Mouse (Mus musculus) gastrocnemius, postnatal 10 days (tissue): ENCODE data around the gene Hydin. TPM values are rescaled to one million over a fixed set of nuclear protein-coding genes. Genes with fewer than 3 reads are reported as not detected.

Source experiments
- DNase-seq: peaks from one replicate; pipeline ENCODE4 v3.0.0; 2021; ENCODE audit warnings: mixed read lengths
- microRNA-seq, 2 experiments: library from miRNA; unstranded; fragments of <30 nt; microRNA quantifications; one replicate each; pipeline ENCODE4 v1.2.0; 2021
- total RNA-seq, 2 experiments: library from RNA; stranded (reverse); gene quantifications; 2 replicates each; pipeline ENCODE4 v1.2.3; 2021

The Hydin gene
- total RNA-seq, 2 experiments from 2014 or later: 0.09 to 0.11 TPM

DNA sequence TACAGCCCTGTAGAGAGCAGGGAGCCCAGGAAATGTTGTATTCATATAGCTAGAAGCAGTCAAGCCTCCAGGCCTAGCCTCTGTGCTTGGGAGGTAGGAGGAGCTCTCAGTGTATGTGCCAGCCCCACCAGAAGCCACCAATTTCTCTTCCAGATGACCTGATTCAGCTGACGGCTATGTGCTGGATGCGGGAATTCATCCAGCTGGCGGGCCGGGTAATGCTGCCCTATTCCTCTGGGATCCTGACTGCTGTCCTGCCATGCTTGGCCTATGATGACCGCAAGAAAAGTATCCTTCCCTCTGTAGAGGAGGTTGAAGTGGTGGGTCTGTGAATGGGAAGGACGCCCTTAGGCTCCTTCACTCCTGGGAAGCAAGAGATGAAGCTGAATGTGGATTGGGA is 369.4 kb downstream of the Hydin start:
- no peak for DNase-seq

DNA sequence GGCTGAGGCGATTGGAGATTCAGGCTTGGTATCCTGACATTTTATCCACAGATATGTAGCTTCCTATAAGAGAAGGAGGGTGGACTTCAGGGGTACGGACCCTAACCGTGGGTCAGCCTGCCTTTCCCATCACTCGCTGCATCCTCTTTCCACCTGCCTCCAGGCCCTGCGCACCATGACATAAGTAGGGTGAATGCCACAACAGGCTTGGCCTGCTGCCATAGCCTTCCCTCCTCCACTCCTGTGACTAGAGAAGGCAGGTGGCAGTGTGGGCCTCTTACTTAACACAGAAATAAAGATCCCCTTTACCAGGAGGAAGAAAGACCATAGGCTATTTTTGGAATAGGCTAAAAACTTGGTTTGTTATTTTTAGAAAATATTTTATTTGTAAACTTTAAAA is 375.6 kb downstream of the Hydin start:
- DNase-seq: no peak

- DNase-seq: no peak
Measured at GRCm38 (mm10) chr8:110643177-110643576, 376.4 kb downstream of the Hydin start.

- DNase-seq: no peak
Measured at GRCm38 (mm10) chr8:110644422-110644821, 377.6 kb downstream of the Hydin start.

DNA sequence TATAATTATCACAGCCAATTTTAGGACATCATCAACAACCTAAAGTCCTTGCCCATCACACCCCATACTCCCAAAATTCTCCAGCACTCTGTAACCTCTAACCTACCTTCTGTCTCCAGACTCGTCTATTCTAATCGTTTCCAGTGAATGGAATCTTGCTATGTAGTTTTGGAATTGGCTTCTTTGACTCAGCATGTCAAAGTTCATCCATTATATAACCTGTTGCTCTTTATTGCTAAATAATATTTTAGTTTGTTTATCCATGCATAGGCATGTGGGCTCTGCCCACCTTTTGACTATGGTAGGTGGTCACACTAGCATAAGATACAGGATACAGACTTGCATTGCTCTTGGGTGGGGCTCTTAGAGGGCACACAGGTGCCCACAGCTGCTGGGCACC is 378.1 kb downstream of the Hydin start:
- no peak for DNase-seq

GRCm38 (mm10) chr8:110645340-110645739 is 378.6 kb downstream of the Hydin start:
- no peak for DNase-seq

DNA sequence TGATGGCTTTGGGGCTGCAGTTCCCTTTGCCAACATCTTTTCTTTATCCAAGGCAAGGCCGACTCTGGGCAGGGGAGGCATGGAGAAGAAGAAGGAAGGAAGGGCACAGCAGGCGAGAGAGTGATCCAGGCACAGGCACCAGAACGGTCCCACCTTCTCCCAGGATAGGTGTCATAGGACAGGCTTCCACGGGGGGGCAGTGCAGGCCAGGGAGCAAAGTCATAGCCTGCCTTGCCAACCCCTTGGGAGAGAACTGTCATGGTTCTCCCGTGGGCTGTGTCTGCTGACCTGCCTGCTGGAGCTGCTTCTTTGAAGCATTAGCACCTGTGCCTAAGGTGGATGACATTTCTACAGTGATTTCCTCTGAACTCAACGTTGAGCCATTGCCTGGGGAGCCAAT is 379.3 kb downstream of the Hydin start:
- peak; percentile 89 for DNase-seq

GRCm38 (mm10) chr8:110648577-110648976 is 381.8 kb downstream of the Hydin start:
- no peak for DNase-seq

- no peak for DNase-seq
Measured at GRCm38 (mm10) chr8:110649286-110649685, 382.5 kb downstream of the Hydin start.

DNA sequence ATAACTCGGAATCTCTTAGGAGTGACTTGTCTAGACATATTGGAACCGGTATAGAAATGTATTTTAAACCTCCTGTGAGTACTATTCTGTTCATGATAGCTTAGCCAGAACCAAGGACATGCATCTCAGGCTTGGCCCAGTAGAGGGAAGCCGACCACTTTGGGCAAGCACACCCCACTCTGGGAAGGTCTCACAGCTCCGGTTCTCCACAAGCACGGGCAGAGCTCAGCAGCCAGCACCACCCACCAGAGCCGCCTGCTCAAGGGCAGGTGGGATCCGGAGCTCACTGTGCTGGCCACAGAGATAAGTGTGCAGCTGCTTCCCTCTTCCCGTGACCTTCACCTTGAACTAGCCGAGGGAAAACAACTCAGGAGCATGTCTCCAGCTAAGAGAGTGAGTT is 384.1 kb downstream of the Hydin start:
- DNase-seq: no peak

DNA sequence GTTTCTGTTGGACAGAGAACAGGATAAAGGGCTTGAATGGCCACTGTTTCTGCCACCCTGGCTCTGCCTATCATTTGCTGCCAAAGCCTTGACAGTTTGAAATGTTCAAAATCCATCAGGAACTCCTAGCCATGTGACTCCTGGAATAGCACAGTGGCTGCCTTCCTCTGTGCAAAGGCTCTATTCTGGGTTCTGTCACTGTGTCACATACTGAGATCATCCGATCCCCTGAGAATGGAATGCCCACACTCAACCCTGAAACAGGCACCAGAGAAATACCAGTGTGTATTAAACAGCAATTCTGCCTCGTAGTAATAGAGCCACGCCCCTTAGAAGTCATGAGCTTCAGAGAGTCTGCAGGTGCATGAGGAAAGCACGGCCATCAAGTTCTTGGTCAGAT is 385.1 kb downstream of the Hydin start:
- DNase-seq: no peak

- no peak for DNase-seq
Measured at GRCm38 (mm10) chr8:110654075-110655060, 387.6 kb downstream of the Hydin start.

GRCm38 (mm10) chr8:110655827-110656226 is 389.1 kb downstream of the Hydin start:
- no peak for DNase-seq

DNA sequence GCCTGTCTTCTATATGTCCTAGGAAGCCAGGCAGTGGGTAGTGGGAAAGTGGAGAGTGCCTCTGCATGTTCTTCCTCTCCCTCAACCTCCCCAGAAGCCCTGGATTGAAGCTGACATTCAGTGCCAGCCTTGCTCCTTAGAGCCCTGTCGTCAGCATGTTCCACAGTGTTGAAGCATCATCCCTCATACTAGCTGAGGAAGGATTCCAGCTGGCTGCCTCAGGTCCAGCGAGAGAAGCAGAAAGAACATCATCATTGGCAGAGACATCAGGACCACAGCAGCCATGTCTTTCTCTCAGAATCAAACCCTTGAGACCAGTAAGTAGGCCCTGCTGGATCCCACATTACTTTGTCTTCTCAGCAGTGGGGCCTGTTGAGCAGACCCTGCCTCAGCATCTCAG is 390.9 kb downstream of the Hydin start:
- no peak for DNase-seq

Small RNAs within 50 kb of the gene (microRNA-seq; reads per million reads assigned to microRNA genes)
- gene Gm44489 (0 reads per million in 2 experiments), gene Gm47306 (0 reads per million in 2 experiments)

Other genes starting within 250 kb of the Hydin start
- not detected for gene Chst4, start 227.2 kb upstream of the Hydin start, total RNA-seq
- 1 to 10 TPM; 6.1 to 8.2 TPM for gene Zfp612, start 187.2 kb upstream of the Hydin start, total RNA-seq
- not detected for gene Gm21964, start 165.8 kb upstream of the Hydin start, total RNA-seq
- not detected for gene Gm17720, start 164.2 kb upstream of the Hydin start, total RNA-seq
- gene Calb2, start 98.8 kb upstream of the Hydin start, total RNA-seq: under 1 TPM; 0.38 to 0.65 TPM
- gene Cmtr2, start 51.3 kb upstream of the Hydin start, total RNA-seq: 1 to 10 TPM; 3.7 to 4.7 TPM